Mouse (Mus musculus) testis, adult 2 months (tissue): ENCODE data around the gene Fam171a1. TPM values are rescaled to one million over a fixed set of nuclear protein-coding genes. Genes with fewer than 3 reads are reported as not detected.

Source experiments
- H3K27ac ChIP-seq: fragments of 200-500 bp; 2 replicates; pipeline ENCODE4 v1.5.1; 2012; ENCODE audit warnings: low read depth, low read length; ENCODE audit not compliant: control insufficient read depth, insufficient read depth
- H3K27me3 ChIP-seq: fragments of 200-500 bp; 2 replicates; pipeline ENCODE4 v1.6.1; 2012; ENCODE audit warnings: mild to moderate bottlenecking, low read length, moderate library complexity; ENCODE audit not compliant: control insufficient read depth, insufficient read depth
- H3K36me3 ChIP-seq: fragments of 200-500 bp; 2 replicates; pipeline ENCODE4 v1.6.1; 2012; ENCODE audit warnings: mild to moderate bottlenecking, low read length; ENCODE audit not compliant: control insufficient read depth, insufficient read depth
- H3K4me1 ChIP-seq: fragments of 200-500 bp; 2 replicates; pipeline ENCODE4 v1.6.1; 2012; ENCODE audit warnings: low read length; ENCODE audit not compliant: control insufficient read depth, insufficient read depth
- H3K4me3 ChIP-seq: fragments of 200-500 bp; 2 replicates; pipeline ENCODE4 v1.5.1; 2012; ENCODE audit warnings: low read depth, mild to moderate bottlenecking, low read length, moderate library complexity, mixed read lengths; ENCODE audit not compliant: control insufficient read depth
- CTCF ChIP-seq: fragments of 200-500 bp; IDR thresholded peaks from 2 replicates; pipeline ENCODE4 v1.5.1; 2012; ENCODE audit warnings: low read depth, mild to moderate bottlenecking, inconsistent platforms, low read length, moderate library complexity; ENCODE audit not compliant: control insufficient read depth, insufficient read depth, insufficient replicate concordance
- POLR2A ChIP-seq: fragments of 200-500 bp; IDR thresholded peaks from 2 replicates; pipeline ENCODE4 v1.6.1; 2012; ENCODE audit warnings: low read depth, mild to moderate bottlenecking, inconsistent platforms, low read length, moderate library complexity; ENCODE audit not compliant: control insufficient read depth
- polyA plus RNA-seq: library from polyadenylated mRNA; depleted of rRNA; stranded (reverse); fragments of >200 nt; gene quantifications from 2 replicates; pipeline ENCODE4 v1.2.3, GENCODE M21; 2012

The Fam171a1 gene
- polyA plus RNA-seq, 1 experiment = 3.4 TPM

DNA sequence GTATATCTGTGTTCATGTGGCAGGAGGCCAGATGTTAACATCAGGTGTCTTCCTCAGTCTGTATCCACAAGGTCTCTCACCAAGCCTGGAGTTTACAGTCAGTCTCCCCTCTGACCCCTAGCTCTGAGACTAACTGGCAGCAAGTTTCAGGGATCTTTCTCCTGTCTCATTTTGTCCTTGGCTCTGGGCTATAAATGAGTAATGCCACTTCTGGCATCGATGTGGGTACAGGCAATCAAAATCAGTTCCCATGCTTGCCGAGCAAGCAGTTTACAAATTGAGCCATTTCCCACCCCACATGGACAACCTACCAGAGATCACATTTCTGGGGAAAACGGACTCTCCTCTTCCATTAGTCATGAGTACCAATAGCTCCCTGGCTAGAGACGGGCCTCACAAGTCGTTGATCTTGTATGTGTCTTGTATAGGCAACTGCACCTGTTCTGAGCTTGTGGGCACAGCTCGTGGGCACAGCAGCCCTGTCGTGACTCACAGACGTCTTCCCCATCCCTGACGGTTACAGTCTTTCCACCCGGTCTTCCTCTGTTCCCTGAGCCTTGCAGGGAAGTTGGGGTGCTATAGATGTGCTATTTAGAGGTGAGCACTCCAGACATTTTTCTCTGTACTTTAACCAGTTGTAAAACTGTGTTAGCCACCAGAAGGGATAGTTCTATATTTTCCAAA, 43.8 kb downstream of the Fam171a1 start:
- H3K4me1 ChIP-seq = no peaks in the 10 kb centered on the region; the same call in 1 of the 2 replicates
- H3K27me3 ChIP-seq = no peaks in the 10 kb centered on the region
- no peak overlapping the region for H3K27ac ChIP-seq
- H3K4me3 ChIP-seq = no peak overlapping the region
- TF ChIP-seq CTCF (no peak), POLR2A (no peak)
- no peaks in the 10 kb centered on the region for H3K36me3 ChIP-seq

DNA sequence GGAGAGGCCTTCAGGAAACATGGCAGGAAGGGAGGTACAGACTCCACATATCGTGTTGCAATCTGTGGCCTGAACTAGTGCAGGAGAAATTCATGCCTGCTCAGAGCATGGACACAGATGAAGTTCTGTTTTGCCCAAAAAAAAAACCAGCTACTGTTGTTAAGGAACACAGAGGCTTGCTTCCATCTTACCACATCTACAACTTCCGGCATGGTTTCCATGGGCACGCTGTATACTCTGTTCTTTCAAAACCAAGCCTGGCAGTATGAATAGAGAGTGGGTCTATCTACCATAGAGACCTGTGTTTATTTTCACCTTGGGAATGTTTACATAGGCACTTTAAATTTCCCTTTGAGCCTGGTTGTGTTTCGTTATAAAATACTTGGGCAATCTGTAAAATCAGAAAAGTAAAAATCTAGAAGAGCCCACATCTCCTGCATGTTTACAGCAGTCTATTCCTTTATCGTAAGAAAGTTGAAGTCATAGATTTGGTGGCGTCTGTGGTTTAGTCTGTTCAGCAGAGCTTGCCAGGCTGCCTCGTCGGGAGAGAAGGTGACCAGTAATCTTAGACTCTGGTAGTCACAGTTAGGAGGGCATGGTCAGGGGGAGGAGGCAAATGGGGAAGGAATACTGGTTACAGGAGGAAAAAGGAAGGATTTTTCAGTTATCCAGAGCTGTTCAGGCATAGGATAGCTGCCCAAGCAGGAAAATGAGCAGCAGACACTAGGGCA, 44.8 kb downstream of the Fam171a1 start:
- H3K27ac ChIP-seq = no peak overlapping the region
- H3K4me3 ChIP-seq = no peak overlapping the region
- TF ChIP-seq CTCF = no peak
- no peak for TF ChIP-seq POLR2A

DNA sequence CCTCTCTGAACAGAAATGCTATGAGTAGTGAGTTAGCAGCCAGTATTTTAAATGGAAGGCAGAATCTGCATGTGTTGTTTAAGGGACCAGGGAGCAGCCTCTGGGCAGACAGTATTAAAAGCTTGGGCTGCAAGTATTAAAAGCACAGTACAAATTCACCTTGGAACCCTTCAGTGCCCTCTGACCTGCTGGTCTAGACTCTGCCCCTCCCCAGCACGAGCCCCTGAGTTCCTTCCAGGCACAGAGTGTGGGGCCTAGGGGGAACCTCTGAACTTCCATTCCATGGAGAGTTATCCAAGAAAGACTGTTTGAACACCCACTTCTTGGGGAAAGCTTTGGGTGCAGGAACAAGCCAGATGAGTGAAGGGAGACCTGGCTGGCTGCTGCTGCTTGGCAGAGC, 47.6 kb downstream of the Fam171a1 start:
- no peak for TF ChIP-seq POLR2A
- no peak for TF ChIP-seq CTCF
- no peaks in the 10 kb centered on the region; the same call in 1 of the 2 replicates for H3K4me1 ChIP-seq
- H3K4me3 ChIP-seq = no peak overlapping the region
- no peaks in the 10 kb centered on the region for H3K36me3 ChIP-seq
- no peak overlapping the region for H3K27ac ChIP-seq
- no peaks in the 10 kb centered on the region for H3K27me3 ChIP-seq

More for the DNA sequence above, 44.8 kb downstream of the Fam171a1 start:
- Histone ChIP-seq H3K27me3 (no peaks in the 10 kb centered on the region), H3K36me3 (no peaks in the 10 kb centered on the region), H3K4me1 (no peaks in the 10 kb centered on the region; the same call in 1 of the 2 replicates)

DNA sequence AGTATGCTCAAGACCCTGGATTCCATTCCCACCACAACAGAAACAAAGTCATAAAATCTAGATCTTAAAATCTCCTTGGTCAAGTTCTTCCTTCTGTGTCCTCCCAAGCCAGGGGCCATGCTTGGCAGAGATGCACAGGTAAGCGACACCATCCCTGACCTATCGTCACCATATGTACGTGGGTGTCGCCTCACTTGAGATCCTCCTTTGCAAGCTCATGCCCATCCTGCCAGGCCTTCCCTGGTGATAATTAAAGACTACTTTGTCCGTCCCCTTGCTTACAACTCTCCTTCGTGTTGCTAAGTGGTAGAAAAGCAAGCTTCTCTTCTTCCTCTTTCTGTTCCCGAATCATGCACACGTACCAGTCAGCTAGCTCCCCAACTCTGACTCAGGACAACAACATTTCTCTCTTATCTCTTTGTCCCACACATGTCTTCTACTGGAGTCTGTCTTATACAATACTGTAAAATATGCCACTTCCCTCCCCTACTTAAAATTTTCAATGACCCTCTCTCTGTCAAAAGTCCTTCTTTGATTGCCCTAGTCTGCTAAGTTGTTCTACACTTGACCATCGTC, 49.6 kb downstream of the Fam171a1 start:
- Histone ChIP-seq H3K4me1 (peaks cover 3% of the 10 kb centered on the region; the same call in 1 of the 2 replicates), H3K4me3 (no peak overlapping the region), H3K36me3 (no peaks in the 10 kb centered on the region), H3K27ac (no peak overlapping the region), H3K27me3 (no peaks in the 10 kb centered on the region)
- TF ChIP-seq CTCF (no peak), POLR2A (no peak)

DNA sequence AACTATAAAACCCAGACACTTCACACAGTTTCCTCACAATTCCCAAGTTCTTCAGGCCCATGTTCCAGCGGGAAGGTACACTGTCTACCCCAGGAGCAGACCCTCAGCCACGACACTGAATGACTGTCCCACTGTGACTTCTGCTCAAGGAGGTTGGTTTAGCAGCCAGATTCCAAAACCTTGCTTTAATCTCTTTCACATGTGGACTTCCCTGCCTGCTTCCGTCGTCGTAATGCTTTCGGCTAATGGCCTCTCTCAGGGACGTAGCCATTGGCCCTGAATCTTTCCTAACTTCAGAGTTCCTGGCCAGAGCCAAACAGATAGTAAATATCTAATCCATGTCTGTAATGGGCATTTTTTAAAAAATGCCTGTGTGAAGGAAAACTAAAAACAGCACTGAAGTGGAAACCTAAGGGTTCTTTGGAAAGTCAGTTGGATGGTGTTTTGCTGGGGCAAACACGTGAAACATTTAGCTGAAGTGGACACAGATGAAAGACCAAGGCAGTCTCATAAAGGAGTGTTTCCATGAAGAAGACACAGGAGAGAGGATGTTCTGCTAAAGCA, 51.1 kb downstream of the Fam171a1 start:
- Histone ChIP-seq H3K36me3 (no peaks in the 10 kb centered on the region), H3K4me3 (no peak overlapping the region), H3K4me1 (peaks cover 3% of the 10 kb centered on the region; the same call in 1 of the 2 replicates), H3K27me3 (no peaks in the 10 kb centered on the region), H3K27ac (no peak overlapping the region)
- TF ChIP-seq CTCF = no peak
- no peak for TF ChIP-seq POLR2A

DNA sequence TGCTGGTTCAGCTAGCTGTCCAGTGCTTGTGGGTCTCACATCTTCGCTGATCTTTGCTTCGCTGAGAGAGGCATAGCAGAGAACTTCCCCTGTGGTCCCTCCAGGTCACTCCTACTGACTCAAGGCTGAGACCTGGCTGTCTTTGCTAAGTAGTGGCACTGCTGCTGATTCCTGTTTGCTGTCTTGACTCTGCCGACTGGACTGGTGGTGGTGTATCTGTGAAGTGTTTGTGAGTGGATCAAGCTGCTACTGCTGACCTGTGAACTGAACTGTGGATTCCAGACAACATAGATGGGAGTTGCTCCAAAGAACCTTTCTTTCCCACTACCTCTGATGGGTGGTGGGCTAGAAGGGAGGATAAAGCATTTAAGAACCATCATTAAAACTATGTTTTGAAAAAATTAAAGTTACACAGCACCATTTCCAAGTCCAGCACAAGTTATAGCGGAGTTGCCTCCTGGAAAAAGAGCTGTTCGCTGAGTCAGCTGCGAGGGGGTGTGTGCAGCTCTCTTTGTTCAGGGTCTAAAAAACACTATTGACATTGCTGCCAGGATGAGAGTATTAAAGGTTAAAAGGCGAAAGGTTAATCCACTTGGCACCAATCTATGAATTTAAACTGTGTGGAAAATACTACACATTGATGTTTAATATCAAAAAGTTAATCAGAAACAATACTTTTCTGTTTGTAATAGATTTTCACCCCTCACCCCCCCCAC, 52.0 kb downstream of the Fam171a1 start:
- H3K4me1 ChIP-seq = peaks cover 3% of the 10 kb centered on the region; the same call in 1 of the 2 replicates
- H3K27ac ChIP-seq = no peak overlapping the region
- no peak for TF ChIP-seq POLR2A
- no peak for TF ChIP-seq CTCF
- no peaks in the 10 kb centered on the region for H3K36me3 ChIP-seq
- H3K4me3 ChIP-seq = no peak overlapping the region
- H3K27me3 ChIP-seq = no peaks in the 10 kb centered on the region
